Mouse (Mus musculus) adrenal gland (tissue): ENCODE measurements around the gene Rbms1.

ENCODE experiments used
- intact Hi-C: fragments of 180-260 bp; cut with DNase I; formaldehyde crosslinking; loops from one replicate; pipeline ENCODE4 v1.15.1; 2025

Gene Rbms1

GRCm38 (mm10) chr2:60789126-60789525 lies 173.9 kb downstream of the Rbms1 start:
- intact Hi-C loops: no loop called here

DNA sequence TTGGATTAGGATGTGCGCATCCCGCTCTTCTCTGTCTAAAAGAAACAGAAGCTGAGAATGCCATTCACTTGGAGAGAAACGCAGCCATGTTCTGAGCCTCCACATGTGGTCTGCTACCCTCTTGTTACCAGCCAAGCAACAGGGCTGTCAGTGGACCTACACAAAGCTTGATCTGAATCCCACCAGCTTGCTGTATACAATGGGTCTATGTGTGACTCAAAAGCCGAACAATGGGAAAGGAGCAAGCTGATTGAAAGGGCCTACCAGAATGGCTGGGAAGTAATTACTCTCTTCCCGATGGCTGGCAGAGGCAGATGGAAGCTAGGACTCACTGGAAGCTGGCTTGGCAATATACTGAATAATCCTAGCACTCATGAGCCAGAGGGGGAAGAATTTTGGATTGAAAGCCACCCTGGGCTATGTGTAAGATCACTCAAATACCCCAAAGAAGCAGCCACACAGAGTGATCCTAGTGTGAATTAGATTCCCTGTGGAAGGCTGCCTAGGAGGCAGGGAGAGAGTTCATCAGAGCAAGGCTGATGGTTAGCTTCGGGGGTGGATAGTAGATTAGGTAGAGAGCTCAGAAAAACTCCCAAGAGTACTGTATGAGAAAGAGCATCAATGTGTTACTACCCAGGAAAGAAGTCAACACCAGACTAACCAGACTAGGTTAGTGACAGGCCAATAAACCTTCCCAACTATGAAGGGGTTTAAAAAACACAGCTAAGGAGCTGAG lies 174.7 kb downstream of the Rbms1 start:
- intact Hi-C loops: no loop called here

- intact Hi-C loops: no loop called here
Measured at GRCm38 (mm10) chr2:60787088-60787487, 175.9 kb downstream of the Rbms1 start.

- intact Hi-C loops: no loop called here
Measured at GRCm38 (mm10) chr2:60786289-60786688, 176.7 kb downstream of the Rbms1 start.

DNA sequence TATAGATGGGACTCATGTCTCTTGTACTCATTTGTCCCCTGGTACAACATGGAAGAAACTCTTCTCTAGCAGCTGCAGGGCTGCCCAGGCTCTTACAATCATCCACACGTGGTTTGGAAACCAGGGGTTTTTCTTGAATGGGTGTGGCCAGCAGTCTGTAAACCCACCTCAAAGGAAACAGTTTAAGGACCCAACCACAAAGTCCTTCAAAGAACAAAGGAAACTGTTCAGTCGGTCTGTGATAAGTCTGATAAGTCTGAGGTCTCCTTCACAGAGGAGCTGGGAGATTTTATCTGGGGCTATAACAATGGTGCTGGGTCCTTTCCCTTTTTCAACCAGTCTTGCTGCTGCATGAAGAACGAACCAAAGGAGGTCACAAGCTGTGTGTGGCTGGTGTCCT lies 188.5 kb downstream of the Rbms1 start:
- intact Hi-C loops: no loop called here

DNA sequence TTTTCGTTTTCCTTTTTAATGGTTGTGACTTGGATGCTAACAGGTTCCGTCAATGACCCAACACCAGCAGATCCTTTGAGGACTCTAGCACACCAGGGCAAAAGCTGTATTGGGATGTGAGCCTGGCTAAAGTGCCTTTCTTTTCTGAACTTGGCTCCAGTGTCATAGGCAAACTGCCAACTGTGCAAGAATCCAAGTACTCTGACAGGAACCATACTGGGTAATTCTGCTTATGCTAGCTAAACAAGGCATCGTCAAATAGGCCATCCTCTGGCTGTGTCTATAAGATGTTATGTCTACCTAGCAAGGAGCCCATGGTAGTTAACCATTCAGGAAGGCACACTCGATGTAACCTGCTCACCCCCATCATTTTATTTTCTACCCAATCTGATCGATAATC lies 189.4 kb downstream of the Rbms1 start:
- intact Hi-C loops: no loop called here

GRCm38 (mm10) chr2:60766420-60766819 lies 196.6 kb downstream of the Rbms1 start:
- intact Hi-C loops: no loop called here

DNA sequence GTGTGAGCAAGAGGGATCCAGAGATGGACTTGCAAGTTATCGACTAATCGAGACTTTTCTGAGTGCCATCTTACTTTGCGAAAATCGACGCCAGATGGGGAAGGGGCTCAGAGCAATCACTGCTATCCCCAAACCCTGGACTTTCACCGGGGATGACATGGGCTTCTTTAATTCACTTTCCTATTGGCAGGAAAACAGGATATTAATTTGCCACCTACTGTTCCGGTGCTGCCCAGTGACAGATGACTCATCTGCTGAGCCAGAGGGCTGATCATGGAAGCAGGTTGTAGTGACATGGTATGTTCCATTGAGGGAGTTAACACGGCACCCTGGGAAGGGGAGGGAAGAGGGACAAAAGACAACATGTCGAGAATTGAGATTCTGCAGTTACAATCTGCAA lies 206.8 kb downstream of the Rbms1 start:
- intact Hi-C loops: no loop called here

GRCm38 (mm10) chr2:60755101-60755500 lies 207.9 kb downstream of the Rbms1 start:
- intact Hi-C loops: no loop called here

DNA sequence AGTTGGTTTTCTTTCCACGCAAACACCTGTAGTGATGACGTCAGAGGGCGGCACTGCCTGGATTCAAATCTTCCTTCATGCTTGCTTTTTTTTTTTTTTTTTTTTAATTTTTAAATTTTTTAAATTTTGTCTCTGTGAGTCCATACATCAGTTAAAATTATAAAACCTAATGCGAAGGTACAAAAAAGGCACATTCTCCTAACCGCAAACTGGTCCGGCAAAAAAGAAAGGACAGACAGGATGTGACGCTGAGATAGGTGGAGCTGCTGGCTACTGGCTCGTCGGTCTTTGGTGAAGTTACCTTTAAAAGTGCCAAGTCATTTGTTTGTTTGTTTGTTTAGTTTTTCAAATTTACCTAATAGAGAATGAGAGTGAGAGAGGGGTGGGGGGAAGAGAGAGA lies 211.7 kb downstream of the Rbms1 start:
- intact Hi-C loops: no loop called here

- intact Hi-C loops: no loop called here
Measured at GRCm38 (mm10) chr2:60750591-60750990, 212.4 kb downstream of the Rbms1 start.

GRCm38 (mm10) chr2:60748585-60748984 lies 214.4 kb downstream of the Rbms1 start:
- intact Hi-C loops: loop anchor here (10.0 kb wide), 1 partner anchor 656 kb away; no protein-coding TSS in a partner anchor

DNA sequence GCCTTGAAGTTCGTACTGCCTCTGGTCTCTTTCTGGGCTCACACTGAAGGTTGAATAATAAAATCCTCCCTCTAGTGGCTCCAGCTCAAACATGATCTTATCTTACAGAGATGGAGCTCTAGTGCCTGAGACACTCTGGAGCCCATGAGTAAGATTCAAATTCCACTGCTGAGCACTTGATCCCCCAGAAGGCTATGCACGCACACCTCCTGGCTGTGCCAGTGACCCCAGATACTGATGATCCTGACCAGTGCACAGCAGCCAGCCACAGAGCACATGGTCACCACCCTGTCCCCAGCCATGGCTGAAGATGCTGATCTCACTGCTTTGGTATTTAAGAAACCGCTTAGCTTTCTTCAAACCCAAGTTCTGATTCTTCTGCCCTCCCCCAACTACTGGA lies 215.4 kb downstream of the Rbms1 start:
- intact Hi-C loops: loop anchor here (10.0 kb wide), 1 partner anchor 657 kb away; no protein-coding TSS in a partner anchor

DNA sequence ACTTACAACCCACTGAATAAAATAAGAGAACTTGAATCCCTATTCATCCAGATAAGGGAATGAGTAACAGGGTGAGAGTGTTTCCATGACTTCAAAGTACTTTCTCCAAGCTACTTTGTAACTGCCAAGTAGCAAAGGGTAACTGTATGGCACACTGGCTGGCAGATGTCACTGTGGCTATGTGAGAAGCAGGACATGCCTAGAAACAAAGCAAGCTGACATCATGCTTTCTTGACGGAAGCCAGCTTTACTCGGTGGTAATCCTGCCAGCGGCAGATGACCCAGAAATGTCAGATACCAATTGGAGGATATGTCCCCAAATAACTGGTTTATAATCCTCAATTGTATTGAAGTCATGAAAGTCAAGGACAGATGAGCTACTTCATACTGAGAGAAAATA lies 218.3 kb downstream of the Rbms1 start:
- intact Hi-C loops: loop anchor here (10.0 kb wide), 1 partner anchor 660 kb away; no protein-coding TSS in a partner anchor

DNA sequence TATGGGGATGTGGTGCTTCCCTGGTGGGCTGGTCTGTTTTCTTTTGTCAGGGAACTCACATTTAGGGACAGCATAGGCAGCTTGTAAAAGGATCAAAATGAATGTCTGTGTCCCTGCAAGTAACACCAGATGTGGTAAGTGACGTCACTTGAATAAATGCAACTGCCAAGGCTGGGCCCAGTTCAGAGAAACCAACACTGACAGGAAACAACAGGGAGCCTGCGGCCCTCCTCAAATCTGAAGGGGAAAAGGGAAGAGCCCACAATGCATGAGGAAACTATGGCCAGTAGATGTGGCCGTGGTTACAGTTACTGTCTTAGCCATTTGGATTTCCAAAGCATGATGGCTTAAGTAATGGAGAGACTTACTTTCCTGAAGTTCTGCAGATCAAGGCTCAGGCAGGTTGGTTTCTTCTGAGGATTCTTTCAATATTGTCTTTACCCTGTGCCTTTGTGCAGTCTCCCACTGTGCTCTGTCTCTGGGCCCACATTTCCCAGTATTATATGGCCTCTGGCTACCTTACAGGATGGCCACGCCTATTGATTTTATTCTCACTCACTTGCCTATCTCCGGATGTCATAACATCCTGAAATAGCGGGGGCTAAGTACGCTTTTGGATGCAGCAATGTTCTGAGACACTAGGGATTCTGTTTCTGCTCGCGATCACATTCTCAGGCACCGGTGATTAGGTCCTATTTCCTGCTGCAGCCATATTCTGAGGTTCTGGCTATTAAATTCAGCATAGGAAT lies 223.4 kb downstream of the Rbms1 start:
- intact Hi-C loops: loop anchor here (10.0 kb wide), 1 partner anchor 665 kb away; no protein-coding TSS in a partner anchor

DNA sequence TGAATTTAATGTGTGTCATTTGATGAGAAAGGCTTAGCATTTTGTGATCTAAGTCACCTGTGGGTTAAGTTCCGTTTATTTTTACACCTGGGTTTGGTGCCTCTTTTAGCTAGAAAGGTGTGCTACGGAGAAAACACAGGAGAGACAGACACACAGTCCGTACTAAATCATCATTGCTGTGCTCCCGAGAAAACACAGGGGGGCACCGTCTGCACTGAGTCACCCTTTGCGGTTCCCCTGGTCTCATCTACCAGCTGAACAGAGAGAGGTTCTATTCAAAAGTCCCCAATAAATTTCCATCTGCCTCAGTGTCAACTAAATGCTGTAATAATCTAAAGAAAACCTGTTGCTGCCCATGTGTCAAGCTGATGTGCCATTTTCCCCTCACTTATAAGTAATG lies 232.1 kb downstream of the Rbms1 start:
- intact Hi-C loops: no loop called here

DNA sequence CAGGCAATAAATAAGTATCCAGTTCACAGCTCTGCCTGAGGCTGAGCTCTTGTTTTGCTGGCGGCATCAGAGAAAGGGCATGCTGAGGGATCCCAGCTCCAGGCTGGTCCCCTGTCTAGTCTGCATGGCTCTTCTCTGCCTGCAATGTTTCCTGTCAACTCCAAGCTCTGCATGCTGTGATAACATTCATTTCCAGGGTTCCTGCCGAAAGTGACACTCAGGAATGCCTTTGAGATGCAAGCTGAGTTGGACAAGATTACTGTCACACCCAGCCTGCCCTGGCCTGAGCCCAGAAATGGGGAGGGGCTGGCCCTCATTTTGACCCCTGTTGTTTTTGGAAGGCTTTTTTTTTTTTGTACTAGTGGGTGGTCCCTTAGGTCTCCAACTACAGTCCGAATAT lies 233.0 kb downstream of the Rbms1 start:
- intact Hi-C loops: no loop called here

DNA sequence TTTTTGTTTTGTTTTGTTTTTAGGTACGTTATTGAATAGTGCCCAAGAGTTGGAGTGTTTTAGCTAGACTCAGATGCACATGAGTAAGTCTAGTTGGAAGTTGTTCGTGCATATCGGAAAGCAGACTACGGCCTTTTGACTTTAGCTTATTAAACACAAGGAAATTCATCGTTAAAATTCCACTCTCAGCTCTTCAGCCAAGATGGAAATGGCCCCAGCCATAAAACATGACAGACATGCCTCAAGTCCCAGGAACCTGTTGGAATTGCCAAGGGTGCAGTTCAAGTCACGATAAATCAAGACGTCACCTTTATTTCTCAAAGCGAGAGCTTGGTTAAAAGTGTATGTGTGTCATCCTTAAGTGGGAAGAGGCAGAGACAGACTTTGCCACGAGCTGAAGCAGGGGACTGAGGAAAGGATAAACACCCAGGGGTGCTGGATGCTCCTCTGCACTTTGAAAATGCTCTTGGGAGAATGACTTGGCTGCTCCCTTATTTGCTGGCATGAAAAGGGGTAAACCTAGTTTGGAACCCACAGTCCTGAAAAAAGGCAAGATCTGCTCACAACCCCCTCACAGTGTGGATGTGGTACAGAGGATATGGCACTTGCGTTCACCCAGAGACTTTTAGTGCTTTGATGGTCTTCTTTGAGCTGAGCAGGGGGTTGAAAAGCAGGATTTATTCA lies 233.9 kb downstream of the Rbms1 start:
- intact Hi-C loops: no loop called here

DNA sequence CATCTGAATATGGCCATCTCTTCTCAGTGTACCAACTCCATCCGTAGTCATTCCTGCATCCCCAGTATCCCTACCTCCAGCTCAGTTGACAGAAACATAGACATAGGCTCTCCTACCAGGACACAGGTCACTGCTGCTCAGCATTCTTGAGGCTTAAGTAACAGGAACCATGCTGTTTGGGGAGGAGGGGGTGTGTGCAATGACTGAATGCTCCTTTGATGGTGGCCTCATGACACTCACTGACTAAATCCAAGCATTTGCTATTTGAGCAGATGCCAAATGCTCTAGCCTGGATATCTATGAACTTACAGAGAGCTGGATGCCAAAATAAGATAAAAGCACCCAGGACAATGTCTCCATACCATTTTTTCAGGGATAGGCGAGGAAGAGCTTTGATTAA lies 238.3 kb downstream of the Rbms1 start:
- intact Hi-C loops: loop anchor here (5.0 kb wide), 1 partner anchor 728 kb away; no protein-coding TSS in a partner anchor

DNA sequence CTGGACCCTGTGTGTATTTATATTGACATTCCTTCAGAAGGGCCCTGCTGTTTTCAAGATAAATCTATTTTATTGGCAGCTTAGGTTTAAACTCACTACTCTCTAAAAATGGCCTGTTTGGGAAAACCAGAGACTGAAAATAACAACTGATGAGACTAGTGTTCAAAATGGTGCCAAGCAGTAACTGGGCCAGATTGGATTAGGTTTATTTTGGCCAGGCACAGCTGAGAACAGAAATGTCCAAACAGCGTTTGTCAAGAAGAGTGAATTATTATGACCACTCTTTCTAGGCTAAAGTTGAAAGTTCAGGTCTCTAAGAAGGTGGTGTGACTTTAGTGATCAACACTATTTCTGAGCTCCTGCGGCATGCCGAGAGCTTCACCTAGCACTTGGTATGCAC lies 240.0 kb downstream of the Rbms1 start:
- intact Hi-C loops: loop anchor here (5.0 kb wide), 1 partner anchor 729 kb away; no protein-coding TSS in a partner anchor

DNA sequence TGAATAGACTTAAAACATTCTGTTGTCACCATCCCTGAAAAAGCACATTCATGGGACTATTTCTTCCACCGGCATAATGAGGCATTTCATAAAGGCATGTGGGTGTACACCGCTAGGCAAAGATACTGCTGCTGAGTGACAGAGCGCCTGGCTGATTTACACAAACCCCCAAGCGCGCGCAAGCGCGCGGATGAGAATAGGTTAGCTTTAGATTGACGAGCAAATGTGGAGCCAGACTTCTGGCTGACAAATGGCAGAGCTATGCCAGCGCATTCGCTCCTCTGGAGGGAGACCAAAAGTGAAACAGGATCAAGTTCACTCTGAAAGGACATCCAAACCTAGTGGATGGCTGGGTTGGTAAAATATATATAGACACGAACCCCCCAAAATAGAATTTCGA lies 240.5 kb downstream of the Rbms1 start, which contains the start of gene Itgb6:
Gene Itgb6, minus strand, starts transcription at position 130 of the 400 bp plus-strand sequence.
- intact Hi-C loops: loop anchor here (5.0 kb wide), 1 partner anchor 730 kb away; no protein-coding TSS in a partner anchor

DNA sequence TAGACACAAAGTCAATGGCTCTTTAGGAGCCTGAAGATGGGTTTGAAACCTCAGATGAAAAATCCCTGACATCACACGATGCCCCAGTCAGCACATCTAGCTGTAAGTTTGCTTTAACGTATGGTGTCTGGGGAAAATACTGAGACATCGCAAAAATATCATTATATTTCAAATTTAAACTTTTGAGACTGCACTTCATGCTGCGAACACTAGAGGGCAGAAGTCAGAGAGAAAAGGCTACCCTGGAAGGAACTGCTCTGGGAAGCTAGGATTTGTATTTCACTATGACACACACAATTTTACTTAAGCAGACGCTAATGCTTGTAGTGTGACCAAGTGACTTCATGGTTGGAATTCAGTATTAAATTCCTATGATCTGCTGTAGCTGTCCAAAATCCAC lies 242.1 kb downstream of the Rbms1 start:
- intact Hi-C loops: loop anchor here (5.0 kb wide), 1 partner anchor 731 kb away; no protein-coding TSS in a partner anchor
